Mouse (Mus musculus) ZHBTc4 (cell line): ENCODE measurements around the gene Six2.

Source experiments
- DNase-seq: peaks from one replicate; pipeline ENCODE4 v3.0.0-alpha.2; 2011; ENCODE audit warnings: low read depth, low spot score

Six2 gene

DNA sequence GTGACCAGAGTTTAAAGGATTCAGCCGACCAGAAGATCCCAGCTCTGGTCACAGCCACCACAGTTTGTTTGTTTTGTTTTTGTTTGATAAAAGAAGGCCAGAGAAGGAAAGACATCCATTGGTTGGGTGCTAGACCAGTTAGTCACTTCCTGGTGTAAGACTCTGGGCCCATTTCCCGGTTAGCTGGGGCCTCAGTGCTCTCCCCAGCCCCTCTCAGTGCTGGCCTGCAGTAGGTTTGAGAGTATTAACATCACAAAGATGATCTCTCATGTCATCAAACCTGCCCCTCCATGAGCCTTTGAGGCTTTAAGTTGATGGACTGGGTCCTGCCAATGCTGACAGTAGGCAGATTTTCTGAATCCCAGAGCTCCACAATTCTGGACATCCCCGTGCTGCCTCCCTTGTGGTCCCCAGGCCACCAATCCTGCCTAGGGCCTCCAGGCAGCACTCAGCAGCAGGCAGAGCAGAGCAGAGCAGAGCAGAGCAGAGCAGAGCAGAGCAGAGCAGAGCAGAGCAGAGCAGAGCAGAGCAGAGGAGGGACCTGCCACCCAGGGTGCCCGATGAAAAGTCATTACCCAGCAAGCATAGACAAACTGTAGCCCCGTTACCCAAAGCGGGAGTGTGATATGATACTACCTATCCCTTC is 2.4 kb upstream of the Six2 start:
- DNase-seq: no peak

DNA sequence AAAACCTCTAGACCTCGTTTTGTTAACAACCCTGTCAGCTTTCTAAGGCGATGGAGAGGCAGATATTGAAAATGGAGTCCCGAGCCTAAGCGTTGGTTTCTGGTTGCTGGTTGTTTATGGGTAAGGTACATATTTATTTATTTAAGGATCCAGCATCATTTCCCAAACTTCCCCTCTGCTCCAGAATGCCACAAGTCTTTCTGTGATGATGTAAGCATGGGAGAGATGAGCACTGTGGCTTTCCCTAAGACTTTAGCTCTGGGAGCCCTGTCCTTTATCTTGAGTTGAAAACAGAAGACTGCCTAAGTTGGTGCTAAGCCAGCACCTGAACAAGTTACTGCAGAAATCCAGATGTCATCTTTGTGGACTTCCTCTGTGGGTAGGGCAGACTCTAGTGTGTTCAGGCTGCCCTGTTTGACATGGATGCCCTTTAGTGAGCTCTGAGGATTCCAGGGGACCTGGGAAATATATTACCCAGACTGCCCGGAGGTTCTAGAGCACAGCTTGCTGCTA is 1.8 kb upstream of the Six2 start:
- no peak for DNase-seq

DNA sequence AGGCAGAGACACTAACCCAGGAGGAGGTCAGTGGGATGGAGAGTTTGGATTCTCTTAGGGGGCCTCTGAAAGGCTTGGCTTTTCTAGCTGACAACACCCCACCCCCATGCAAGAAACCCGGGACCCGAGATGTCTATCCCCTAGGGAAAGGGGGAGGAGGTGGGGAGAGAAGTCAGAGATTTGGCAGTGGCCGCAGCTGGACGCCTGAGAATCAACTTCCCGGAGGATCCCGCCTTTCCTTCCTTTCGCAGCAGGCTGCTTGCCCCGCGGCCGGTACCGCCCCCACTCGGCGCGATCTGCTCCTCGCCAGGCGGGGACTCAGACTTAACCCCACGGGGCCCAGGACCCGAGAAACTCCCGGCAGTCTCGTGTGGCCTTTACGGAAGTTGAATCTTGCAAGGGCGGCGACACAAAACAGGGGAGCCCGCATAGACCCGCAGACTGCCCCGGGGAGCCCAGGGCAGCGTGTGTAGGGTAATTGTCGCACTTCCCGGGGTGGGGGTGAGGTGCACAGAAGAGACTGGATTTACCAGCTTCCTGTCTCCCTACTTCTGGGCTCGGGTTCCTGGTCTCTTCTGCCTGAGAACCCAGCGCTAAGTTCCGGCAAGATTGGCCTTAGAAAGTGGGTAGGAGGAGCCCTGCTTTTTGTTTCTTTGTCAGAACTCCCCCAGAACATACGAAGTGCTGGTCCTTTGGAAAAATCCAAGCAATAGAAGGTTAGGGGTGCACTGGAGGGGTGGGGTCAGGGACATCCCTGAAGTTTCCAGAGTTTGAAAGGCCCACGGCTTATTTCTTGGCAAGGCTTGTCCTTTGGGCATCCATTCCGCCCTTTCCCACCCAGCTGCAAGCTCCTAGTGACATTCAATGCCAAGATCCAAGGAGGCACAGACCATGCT is 1.1 kb upstream of the Six2 start:
- peak; percentile 56 for DNase-seq

DNA sequence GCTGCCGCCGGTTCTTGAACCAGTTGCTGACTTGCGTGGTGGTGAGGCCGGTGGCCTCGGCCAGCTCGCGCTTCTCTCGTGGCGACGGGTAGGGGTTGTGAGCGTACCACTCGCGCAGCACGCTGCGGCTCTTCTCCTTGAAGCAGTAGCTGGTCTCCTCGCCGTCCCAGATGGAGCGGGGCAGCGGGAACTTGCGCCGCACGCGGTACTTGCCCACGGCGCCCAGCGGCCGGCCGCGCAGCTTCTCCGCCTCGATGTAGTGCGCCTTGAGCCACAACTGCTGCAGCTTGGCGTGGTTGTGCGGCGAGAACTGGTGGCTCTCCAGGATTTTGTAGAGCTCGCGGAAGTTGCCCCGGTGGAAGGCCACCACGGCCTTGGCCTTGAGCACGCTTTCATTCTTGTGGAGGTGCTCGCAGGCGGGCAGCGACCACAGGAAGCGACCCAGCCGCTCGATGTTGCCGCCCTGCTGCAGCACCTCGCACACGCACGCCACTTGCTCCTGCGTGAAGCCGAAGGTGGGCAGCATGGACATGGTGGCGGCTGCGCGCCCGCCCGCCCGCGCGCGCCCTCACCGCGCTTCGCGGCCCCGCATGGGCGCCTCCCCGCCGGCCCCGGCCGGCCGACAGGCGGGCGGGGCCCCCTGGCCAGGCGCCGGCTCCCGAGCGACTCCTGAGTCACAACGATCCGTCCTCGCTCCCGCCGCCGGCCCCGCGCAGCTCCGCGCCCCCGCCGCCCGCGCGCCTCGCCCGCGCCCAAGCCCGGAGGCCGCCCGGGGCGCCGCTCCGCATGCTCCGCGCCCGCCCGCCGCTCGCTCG is 446 bp downstream of the Six2 start:
- peak; percentile 70 for DNase-seq

DNA sequence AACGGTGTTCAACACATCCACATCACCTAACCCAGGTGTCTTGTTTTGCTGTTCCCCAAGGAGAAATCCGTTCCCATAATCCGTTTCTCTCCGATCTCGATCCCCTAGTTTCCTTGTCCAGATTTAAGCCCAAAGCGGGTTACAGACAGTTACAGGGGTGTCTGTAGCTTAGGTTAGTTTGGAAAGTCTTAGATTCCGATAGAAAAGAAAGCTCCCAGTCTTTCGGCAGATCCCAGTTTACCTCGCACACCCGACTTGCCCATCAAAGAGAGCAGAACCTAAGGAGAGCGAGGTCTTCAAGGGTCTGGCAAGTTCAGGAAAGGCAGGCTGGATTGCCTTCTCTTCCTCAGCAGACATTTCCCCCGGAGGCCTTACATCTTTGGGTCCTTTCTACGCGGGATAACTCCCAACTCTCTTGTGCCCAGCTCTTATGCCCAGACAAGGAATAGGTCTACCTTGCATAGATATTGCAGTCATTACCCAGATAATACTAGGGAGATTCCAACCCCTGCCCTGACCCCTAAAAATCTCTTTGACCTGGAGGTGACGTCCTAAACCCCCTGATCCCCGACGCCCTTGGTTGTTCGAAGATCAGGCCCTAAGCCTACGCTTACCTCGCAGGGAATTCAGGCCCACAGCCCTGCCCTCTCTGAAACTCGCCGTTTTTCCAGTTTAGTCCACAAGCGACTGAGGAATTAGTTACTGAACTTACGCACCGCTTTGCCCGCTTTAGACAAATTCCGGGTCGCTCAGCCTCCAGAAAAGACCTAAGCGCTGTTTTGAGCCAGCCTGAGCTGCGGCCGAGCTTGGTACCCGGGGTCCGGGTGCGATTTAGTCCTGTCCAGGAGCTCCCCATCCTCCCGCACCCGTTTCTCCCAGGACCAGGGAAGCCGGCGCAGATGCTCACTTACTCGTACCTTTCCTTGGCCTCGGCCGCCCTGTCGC is 1.3 kb downstream of the Six2 start:
- peak; percentile 42 for DNase-seq

DNA sequence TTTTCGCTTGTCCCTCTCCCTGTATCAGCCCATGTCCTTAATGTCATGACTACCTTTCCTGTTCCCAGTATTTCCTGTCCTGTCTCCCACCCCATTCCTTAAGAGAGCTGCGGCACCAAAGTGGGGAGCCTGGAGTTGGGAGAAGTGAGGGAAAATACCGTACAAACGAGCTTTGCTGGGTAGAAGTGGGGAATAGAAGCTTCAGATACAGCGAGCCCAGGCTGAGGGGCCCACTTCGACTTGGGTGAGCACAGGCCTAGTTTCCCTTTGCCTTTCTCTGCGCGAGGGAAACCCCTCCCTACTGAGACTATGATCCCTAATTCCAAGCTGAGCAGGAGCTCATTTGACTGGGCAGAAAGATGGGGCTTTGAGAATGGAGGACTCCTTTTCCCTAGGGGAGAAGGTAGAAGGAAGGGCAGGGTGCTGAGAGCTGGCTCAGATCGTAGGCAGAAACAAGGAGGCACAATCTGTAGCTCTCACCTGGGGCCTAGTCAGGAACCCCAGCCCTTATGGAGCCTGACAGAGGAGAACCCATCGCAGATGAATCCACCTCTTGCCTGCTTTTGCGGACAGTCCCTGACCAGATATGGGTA is 2.3 kb downstream of the Six2 start:
- peak; percentile 21 for DNase-seq

DNA sequence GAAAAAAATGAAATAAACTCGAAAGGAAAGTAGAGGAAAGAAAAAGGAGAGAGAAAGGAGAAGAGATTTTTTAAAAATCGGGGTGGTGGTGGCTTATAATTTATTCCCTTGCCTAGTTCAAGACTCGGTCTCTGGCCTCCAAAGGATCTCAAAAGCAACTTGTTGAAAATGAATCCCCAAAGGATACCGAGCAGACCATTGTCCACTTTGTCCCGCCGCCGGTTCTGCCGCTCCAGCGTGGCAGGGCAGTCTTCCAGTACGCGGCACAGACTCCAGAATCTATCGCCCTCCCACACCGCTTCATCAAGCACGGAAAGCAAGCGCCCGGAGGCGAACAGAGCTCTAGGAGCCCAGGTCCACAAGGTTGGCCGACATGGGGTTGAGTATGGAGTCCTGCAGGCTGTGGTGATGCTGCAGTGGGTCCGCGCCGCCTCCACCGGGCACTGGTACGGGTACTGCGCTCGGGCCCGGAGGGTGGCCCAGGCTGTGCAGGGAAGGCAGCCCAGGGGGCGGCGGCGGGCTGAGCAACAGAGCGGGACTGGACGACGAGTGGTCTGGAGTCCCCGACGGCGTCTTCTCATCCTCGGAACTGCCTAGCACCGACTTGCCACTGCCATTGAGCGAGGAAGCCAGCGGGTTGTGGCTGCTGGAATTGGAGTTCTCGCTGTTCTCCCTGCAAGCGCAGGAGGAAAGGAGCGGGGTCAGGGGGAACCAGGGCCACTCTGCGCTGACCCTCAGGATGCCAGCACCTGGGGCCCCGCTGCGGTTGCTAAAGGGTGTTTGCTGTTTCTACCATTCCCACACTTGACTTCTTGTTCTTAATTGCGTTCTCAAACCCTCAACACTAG is 3.0 kb downstream of the Six2 start:
- peak; percentile 53 for DNase-seq

DNA sequence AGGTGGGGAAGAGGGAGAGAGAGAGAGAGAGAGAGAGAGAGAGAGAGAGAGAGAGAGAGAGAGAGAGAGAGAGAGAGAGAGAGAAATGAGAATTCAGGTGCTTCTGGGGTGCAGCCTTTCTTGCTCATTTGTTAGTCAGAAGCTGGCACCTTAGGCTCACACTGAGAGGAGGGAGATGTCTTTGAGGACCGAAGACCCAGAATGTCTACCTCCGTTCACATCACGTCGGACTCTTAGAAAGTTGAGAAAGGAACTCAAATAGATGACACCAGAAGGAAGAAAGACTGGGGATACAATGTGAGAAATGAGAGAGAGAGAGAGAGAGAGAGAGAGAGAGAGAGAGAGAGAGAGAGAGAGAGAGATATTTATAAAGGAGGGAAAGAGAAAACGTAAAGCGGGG is 3.6 kb downstream of the Six2 start:
- peak; percentile 7 for DNase-seq

DNA sequence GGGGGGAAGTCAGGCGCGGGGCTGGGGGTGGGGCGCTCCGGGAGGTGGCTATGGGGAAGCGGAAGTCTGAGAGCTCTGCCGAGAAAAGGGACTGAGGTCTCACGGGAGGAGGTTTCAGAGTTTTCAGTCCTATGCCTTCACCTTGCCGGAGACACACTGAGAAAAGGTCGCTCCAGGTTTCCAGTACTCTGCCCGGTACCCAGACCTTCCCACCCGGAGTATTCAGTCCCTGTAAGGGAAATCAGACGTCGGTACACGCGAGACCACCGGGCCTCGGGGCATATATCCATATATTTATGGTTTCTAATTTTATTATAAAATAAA is 4.1 kb downstream of the Six2 start:
- DNase-seq: no peak

DNA sequence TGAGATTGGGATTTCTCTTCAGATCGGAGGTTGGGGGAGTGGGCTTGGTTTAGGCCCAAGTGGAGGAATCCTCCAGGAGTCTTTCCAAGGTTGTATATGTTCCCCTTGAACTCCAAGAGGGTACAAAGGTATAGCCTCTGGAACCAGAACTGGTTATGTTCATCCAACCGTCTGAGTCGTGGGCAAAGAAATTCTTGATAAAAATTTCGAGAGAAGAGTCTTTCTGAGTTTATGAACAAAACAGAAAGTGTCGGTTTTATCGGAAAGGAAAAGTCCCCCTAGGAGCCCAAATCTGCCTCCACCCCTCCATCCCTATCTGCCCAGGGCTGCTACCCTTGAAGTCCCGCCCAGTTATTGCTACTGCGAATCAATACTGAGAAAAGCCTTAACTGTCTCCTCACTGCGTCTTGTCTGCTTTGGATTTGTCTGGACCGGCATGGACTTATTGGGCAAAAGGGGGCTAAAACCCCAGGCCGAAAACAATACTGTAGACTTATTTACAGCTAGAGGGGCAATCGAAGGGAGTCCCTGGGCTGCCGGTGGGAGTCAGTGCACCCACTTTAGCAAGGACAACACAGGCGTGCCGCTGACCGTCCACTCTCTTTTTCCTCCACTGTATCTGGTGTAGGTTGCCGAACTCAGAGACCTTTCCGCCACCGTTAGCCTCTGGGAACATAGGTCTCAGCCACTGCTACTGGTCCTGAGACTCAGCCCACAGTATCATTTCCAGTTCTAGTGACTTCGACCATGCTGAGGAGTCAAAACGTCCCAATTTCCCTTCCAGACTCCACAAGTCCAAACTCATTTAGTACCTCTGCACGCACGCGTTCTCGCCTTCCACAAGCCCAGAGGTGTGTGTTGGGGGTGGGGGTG is 4.7 kb downstream of the Six2 start:
- peak; percentile 26 for DNase-seq

DNA sequence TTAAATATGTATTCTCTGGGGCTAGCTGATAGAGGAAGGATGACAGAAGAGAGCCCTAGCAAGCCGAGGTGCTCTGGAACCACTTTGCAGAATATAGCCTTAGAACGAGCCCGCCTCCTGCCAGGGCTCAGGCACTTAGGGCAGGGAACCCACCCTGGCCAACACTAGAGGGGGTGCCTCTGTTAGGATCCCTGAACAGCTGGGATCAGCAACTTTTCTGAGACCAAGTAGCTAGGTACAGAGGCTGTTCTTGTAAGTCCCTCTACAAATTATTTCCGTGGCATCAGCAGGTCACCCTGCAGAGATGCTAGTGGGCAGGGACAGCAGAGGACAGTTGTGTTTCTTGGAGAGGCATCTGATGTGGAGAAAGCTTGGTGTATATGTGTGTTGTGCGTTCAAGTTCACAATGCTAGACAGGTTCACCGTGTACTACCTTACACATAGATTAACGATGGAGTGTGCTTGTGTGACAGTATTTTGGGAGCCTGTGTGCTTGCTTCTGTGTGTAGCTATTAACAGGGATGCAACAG is 5.8 kb downstream of the Six2 start:
- DNase-seq: no peak

DNA sequence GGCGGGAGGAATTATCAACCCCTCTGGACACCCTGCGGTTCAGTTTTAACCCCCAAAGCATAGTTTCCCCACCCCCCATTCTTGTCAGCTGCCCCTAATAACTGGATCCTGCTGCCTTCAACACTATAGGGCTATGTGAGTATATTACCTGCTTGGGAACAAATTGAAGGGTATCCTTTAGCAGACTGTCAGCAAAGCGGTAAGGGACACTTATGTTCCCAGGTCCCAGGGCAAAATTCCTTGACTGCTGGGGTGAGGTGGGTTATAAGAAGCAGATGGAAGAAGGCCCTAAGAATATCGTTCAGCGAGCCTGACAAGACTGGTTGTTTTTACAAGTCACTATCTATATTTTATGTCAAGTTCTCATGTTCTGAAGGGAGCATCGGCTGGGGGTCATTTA is 6.3 kb downstream of the Six2 start:
- no peak for DNase-seq

DNA sequence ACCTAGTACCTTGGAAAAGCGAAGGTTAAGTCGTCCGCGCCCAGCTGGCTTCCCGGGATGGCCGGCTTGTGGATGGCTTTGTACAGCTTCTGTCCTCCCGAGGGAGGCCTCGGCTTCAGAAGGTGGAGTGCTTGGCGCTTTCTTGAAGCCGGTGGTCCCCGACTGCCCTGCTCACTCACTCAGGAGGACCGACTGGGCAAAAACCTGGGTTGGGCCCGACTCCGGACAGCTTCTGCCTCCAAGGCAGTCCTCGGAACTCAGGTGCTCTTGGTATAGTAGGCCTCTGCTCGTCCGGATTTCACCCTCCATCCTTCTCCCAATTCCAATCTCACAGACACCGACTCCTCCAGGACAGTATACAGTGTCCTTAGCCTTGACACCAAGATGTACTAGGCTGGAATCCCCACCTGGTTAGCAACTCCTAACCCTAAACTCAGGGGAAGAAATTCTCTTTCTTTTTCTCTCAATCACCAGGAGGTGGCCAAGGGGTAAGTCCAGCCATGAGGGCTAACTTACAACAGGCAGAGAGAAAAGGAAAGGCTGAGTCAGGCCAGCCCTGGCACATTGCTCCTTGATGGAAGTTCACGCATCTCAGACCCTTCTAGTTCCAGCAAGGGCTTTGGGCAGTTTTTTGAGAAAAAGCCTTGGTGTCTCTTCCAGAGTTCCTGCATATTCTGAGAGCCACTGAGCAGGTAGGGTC is 7.1 kb downstream of the Six2 start:
- DNase-seq: no peak

DNA sequence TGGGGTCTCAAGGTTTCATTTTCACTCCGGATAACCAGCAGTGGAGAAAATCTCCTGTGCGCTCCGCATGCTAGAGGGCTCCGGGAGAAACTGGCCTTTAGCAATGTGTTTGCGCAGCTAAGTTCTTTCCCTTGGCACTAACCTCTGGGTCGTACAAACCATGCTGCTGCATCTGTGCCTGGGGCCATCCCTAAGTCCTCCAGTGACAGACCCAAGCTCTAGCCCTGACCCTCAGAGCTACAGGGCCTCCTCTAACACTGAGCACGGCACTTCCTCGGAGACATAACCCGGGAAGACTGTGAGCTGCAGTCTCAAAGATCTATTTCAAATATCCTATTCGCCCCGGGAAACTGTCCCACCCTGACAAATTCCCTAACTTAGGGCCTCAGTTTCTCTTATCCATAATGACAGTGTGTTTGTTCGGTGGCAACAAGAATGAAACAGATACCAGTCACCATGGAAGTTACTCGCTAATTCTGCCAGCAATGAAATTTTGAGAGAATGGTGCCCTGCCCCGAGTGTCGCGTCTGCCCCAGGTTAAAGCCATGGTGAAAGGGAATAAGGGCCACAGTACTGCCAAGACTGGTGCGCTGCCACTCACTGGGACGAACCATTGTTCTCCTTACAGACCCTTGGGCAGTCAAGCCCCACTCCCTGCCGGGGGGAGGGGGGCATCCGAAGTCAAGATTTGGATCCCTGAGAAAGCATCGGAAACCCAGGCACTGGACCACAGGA is 7.8 kb downstream of the Six2 start:
- DNase-seq: no peak

DNA sequence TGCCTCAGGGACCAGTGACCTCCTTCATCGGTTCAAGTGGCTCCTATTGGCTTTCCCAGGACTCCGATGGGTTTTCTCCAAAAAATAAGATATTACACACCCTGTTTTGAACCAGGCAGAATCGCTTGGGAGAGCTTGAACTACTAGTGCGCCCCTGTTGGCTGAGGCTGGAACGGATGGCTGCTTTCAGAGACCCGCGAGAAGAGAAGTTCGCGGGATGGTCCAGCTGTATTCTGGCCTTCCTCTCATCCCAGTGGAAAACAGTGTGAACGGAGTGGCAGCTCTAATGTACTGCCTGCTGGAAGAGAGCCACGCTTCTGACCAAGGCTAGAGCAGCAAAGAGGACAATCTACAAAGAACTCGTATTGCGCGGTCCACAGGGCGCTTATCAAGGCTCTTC is 8.4 kb downstream of the Six2 start:
- peak; percentile 64 for DNase-seq

DNA sequence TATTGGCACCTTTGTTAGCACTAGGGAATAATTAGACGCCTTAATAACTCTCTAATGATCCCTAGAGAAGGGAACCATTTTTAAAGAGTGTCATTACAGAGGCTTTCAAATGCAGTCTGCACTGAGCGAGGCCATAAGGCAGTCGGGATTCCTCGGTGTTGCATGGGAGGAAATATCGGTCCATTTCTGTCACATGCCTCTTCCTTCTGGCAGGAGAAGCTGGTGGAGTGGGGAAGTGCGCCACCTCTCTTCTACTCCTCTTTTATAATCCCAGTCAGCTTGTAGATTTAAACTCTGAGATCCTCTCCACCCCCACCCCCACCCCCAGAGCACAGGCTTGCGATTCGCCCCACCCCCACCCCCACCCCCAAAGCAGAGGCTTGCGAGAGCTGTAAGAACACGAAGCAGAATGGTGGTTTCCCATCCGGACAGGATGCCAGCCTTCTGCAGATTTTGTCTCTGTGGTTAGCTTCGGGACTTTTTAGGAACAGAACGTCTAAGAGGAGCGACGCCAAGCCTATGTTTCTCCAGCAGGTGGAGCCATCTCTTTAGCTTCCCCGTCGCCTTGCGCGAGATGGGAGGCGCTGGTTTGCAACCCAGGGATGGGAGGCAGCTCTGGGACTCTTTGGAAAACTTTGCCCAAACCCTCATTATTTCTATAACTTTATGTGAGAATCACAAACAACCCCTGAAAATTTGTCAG is 23.3 kb downstream of the Six2 start:
- DNase-seq: peak; percentile 85

DNA sequence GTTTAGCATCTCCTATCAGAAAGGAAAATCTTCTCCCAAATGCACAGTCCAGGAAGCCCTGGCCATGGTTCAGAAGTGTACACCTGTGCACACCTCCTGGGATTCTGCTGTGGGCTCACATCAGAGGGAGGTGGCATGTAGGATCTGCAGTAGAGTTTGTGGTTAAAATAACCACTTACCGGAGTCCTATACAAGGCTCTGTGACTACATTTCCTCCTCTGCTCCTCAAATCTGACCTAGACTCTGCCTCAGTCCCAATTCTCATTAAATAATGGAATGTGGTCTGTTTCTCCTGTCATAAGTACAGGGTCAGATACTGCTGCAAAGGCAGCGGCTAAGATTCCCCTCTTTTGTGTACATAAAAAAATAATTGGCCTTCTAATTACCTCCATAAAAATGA is 23.9 kb downstream of the Six2 start:
- DNase-seq: no peak
